Mouse (Mus musculus) embryonic facial prominence, embryonic 14.5 days (tissue): ENCODE results near the gene Crtap. TPM values are rescaled to one million over a fixed set of nuclear protein-coding genes. Genes with fewer than 3 reads are reported as not detected.

Experiments
- ATAC-seq: fragments of 200-750 bp; cut with Nextera tagmentation; 2 replicates; pipeline ENCODE4 v1.8.0; 2017; ENCODE audit warnings: low read depth, moderate number of reproducible peaks, moderate TSS enrichment
- DNase-seq: peaks from one replicate; pipeline ENCODE4 v3.0.0-alpha.2; 2015; ENCODE audit warnings: low spot score
- H3K27ac ChIP-seq: fragments of 300-500 bp; sonication (generic); replicated peaks from 2 replicates; pipeline ENCODE4 v1.5.1; 2014; ENCODE audit warnings: low read depth, mild to moderate bottlenecking, low read length, moderate library complexity
- H3K27me3 ChIP-seq: fragments of 300-500 bp; sonication (generic); replicated peaks from 2 replicates; pipeline ENCODE4 v1.6.1; 2014; ENCODE audit warnings: low read length; ENCODE audit not compliant: control insufficient read depth, insufficient read depth
- H3K36me3 ChIP-seq: fragments of 300-500 bp; sonication (generic); 2 replicates; pipeline ENCODE4 v1.6.1; 2014; ENCODE audit warnings: low read length, mixed read lengths; ENCODE audit not compliant: control insufficient read depth, insufficient read depth
- H3K4me1 ChIP-seq: fragments of 300-500 bp; sonication (generic); 2 replicates; pipeline ENCODE4 v1.6.1; 2014; ENCODE audit warnings: antibody characterized with exemption, low read length; ENCODE audit not compliant: control insufficient read depth, insufficient read depth
- H3K4me2 ChIP-seq: fragments of 300-500 bp; sonication (generic); 2 replicates; pipeline ENCODE4 v1.6.1; 2014; ENCODE audit warnings: low read depth, mild to moderate bottlenecking, low read length, moderate library complexity, mixed read lengths
- H3K4me3 ChIP-seq: fragments of 300-500 bp; sonication (generic); 2 replicates; pipeline ENCODE4 v1.5.1; 2014; ENCODE audit warnings: low read depth, mild to moderate bottlenecking, low read length
- H3K9ac ChIP-seq: fragments of 300-500 bp; sonication (generic); 2 replicates; pipeline ENCODE4 v1.6.1; 2014; ENCODE audit warnings: low read depth, mild to moderate bottlenecking, low read length, moderate library complexity, mixed read lengths
- H3K9me3 ChIP-seq: fragments of 300-500 bp; sonication (generic); 2 replicates; pipeline ENCODE4 v1.6.1; 2016; ENCODE audit warnings: low read length; ENCODE audit not compliant: control insufficient read depth
- WGBS: fragments of 180-500 bp; shearing (Covaris S2); extraction: QIAGEN DNeasy Blood & Tissue Kit; methylation state at CpG from one replicate; pipeline ENCODE4 v1.1.7; 2014; 5-methylcytosine and 5-hydroxymethylcytosine counted together
- polyA plus RNA-seq: library from polyadenylated mRNA; unstranded; fragments of >200 nt; fragmentation: Nextera tagmentation; extraction: Ambion mirVana; gene quantifications from 2 replicates; pipeline ENCODE4 v1.2.1, GENCODE M21; 2014

Crtap gene
- polyA plus RNA-seq, 1 experiment from 2014 or later, result 244 TPM

- H3K4me3 ChIP-seq, result no peak overlapping the region
- no peaks in the 10 kb centered on the region for H3K4me1 ChIP-seq
- ATAC-seq (no peak), DNase-seq (no peak)
- H3K36me3 ChIP-seq, result peaks cover 15% of the 10 kb centered on the region
- 73% methylated on average over 8 of the region's 8 CpGs for WGBS
- no peak overlapping the region for H3K9ac ChIP-seq
- H3K27me3 ChIP-seq, result no peaks in the 10 kb centered on the region
- H3K9me3 ChIP-seq, result peaks cover 5% of the 10 kb centered on the region; the same call in 1 of the 2 replicates
- no peak overlapping the region for H3K4me2 ChIP-seq
- H3K27ac ChIP-seq, result no peak overlapping the region
Observed at GRCm38 (mm10) chr9:114420443-114420842, 30.0 kb upstream of the Crtap start.

DNA sequence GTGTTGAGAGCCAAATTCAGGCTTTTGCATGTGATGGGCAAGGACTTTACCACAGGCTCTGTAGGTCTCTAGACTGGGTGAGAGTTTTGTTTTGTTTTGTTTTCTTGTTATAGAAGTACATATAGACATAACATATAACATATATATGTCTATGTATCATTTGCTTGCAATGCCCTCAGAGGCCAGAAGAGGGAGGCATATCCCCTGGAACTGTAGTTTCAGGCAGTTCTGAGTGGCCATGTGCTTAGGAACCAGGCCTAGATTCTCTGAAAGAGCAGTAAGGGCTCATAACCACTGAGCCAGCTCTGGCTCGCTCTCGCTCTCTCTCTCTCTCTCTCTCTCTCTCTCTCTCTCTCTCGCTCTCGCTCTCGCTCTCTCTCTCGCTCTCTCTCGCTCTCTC is 27.7 kb upstream of the Crtap start:
- H3K4me1 ChIP-seq, result no peaks in the 10 kb centered on the region
- 88% methylated on average over 7 of the region's 7 CpGs for WGBS
- H3K9me3 ChIP-seq, result no peaks in the 10 kb centered on the region
- H3K36me3 ChIP-seq, result 0 out of 2 replicates have a peak, but pooled peaks cover 10% of the 10 kb centered on the region
- no peak overlapping the region for H3K4me2 ChIP-seq
- H3K9ac ChIP-seq, result no peak overlapping the region
- peak; percentile 46 for DNase-seq
- no peak for ATAC-seq
- H3K27me3 ChIP-seq, result no peaks in the 10 kb centered on the region
- H3K4me3 ChIP-seq, result no peak overlapping the region
- H3K27ac ChIP-seq, result no peak overlapping the region

DNA sequence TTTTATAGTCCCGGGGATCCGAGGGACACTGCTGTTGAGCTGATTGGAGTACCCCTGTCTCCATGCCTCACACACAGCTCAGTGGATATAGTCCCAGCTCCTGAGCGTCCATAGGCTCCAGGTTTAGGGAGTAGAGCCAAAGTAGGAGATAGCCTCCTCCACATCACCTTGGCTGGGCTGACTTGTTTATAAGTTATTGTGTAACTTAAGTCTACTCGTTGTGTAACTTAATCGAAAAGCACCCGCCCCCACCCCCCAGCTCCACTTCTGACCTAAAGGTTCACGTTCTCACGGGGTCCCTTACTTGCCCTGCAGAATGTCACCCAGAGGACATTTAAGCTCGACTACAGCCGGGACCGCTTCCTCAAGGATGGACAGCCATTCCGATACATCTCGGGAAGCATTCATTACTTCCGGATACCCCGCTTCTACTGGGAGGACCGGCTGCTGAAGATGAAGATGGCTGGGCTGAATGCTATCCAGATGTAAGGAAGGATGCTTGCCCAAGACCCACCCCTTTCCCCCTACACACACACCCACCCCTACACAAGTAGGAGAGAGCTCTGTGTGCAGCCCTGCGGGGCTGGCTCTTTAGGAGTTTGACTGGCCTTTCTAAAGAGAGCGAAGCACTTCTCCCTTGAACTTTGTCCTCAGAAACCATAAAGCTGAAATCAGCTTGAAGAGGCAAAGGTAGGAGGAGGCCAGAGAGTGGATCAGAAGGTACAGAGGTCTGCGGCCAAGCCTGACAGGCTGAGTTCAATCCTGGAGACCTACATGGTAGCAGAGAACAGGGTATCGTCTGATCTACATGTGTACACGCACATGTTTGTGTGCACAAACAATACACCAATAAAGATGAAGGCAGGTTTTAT is 26.4 kb upstream of the Crtap start:
- DNase-seq, result no peak
- Histone ChIP-seq H3K27me3 (no peaks in the 10 kb centered on the region), H3K4me2 (no peak overlapping the region), H3K4me3 (no peak overlapping the region), H3K4me1 (no peaks in the 10 kb centered on the region), H3K9ac (no peak overlapping the region), H3K27ac (no peak overlapping the region), H3K36me3 (peaks cover 4% of the 10 kb centered on the region; the same call in 1 of the 2 replicates), H3K9me3 (0 out of 2 replicates have a peak, but pooled peaks cover under 1% of the 10 kb centered on the region)
- WGBS, result 92% methylated on average over 21 of the region's 21 CpGs
- no peak for ATAC-seq

DNA sequence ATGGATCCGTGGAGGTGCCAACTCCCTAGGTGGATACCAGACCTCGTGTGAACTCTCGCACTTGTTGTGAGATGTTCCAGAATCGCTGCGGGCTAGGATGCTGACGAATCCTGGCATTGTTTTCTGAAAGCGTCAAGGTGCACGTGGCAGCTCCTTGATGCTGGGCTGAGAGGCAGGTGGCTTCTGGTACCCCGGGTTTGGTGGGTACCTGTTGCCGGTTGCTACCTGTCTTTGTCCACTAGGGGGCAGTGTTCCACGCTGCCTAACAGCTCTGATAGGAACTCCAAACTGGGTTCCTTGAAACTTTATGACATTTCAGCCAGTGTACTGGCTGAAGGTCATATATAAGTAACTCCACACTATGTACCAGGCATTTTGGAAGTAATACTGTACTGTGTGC is 25.2 kb upstream of the Crtap start:
- Histone ChIP-seq H3K9me3 (peaks cover 11% of the 10 kb centered on the region; the same call in 1 of the 2 replicates), H3K9ac (no peak overlapping the region), H3K27ac (no peak overlapping the region), H3K36me3 (peaks cover 16% of the 10 kb centered on the region), H3K4me1 (no peaks in the 10 kb centered on the region), H3K4me2 (no peak overlapping the region), H3K4me3 (no peak overlapping the region), H3K27me3 (no peaks in the 10 kb centered on the region)
- DNase-seq (peak; percentile 77), ATAC-seq (no peak)
- WGBS, result 29% methylated on average over 11 of the region's 11 CpGs

GRCm38 (mm10) chr9:114413866-114414265 is 23.4 kb upstream of the Crtap start:
- Histone ChIP-seq H3K4me3 (no peak overlapping the region), H3K4me2 (no peak overlapping the region), H3K9ac (no peak overlapping the region), H3K27me3 (no peaks in the 10 kb centered on the region), H3K27ac (no peak overlapping the region), H3K4me1 (no peaks in the 10 kb centered on the region), H3K36me3 (peaks cover 29% of the 10 kb centered on the region), H3K9me3 (peaks cover 12% of the 10 kb centered on the region; the same call in 1 of the 2 replicates)
- 81% methylated on average over 12 of the region's 12 CpGs for WGBS
- DNase-seq (peak; percentile 29), ATAC-seq (no peak)

DNA sequence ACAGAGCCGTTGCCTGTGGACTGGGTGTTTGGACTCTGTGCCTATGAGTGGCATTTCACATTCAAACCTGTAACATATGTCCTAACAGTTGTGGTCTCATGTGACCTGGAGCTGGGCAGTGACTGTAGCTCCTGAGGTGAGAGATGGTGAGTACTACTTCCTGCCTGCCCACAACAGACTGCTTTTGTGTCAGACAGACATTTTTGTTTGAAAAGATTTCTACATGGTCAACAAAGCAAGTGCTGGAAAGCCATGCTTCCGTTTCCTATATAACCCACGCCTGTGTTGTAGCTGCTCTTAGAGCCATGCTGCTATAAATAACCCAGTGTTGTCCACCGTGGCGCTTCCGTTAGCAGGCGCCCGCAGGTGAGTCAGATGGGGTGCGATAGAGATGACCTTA is 21.9 kb upstream of the Crtap start:
- WGBS, result 94% methylated on average over 9 of the region's 9 CpGs
- H3K4me1 ChIP-seq, result no peaks in the 10 kb centered on the region
- no peak overlapping the region for H3K4me3 ChIP-seq
- no peak for DNase-seq
- no peak overlapping the region for H3K9ac ChIP-seq
- H3K9me3 ChIP-seq, result peaks cover 12% of the 10 kb centered on the region; the same call in 1 of the 2 replicates
- H3K4me2 ChIP-seq, result no peak overlapping the region
- H3K27me3 ChIP-seq, result no peaks in the 10 kb centered on the region
- no peak overlapping the region for H3K27ac ChIP-seq
- peaks cover 41% of the 10 kb centered on the region for H3K36me3 ChIP-seq
- ATAC-seq, result no peak

DNA sequence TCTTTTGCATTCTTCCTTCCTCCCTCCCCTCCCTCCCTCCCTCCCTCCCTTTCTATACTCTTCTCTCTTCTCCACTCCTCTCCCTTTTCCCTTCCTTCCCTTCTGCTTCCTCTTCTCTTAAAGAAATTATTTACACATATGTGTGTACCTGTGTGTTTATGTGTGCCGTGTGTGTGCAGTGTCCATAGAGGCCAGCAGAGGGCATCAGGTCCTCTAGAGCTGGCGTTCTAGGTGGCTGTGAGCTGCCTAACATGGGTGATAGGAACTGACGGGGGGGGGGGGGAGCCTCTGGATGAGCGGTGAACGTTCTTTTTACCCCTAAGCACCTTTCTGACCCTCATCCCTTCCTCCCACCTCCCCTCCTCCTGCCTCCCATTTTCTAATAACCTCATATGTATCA is 20.8 kb upstream of the Crtap start:
- DNase-seq, result no peak
- Histone ChIP-seq H3K4me3 (no peak overlapping the region), H3K36me3 (peaks cover 50% of the 10 kb centered on the region), H3K4me2 (no peak overlapping the region), H3K4me1 (no peaks in the 10 kb centered on the region), H3K27me3 (no peaks in the 10 kb centered on the region), H3K9ac (no peak overlapping the region), H3K9me3 (peaks cover 12% of the 10 kb centered on the region; the same call in 1 of the 2 replicates), H3K27ac (no peak overlapping the region)
- WGBS, result 97% methylated on average over 5 of the region's 5 CpGs
- no peak for ATAC-seq

DNA sequence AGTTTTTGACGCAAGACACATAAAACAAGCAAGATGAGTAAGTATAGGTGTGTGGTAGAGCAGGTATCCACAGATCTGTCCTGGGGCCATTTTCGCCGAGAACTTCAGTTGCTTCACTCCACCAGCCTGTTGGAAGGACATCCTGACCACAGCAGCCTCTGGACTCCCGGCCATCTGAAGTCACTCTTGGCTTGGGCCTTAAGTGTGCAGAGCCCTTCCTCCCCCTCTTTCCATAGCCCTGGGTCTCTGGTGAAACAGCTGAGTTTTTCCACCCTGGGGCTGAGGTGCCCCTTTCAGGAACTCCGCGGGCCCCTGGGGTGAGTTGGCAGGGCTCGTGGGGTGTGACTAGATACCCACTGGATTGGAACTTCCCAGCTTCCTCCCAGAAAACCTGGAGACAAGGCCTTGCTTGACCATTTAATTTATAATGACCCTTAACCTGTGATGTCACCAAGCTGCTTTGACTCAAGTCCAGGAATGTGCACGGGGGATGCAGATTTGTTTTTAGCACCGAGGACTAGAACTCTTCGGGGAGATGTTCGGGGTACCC is 19.9 kb upstream of the Crtap start:
- no peak for ATAC-seq
- Histone ChIP-seq H3K4me1 (no peaks in the 10 kb centered on the region), H3K9me3 (peaks cover 12% of the 10 kb centered on the region; the same call in 1 of the 2 replicates), H3K9ac (no peak overlapping the region), H3K36me3 (peaks cover 59% of the 10 kb centered on the region), H3K27ac (no peak overlapping the region), H3K27me3 (no peaks in the 10 kb centered on the region), H3K4me3 (no peak overlapping the region), H3K4me2 (no peak overlapping the region)
- no peak for DNase-seq
- WGBS, result 90% methylated on average over 11 of the region's 11 CpGs
